Mouse (Mus musculus): ENCODE measurements at regions not wholly inside any gene's neighbourhood (a gene's known extent, or its start where the extent isn't known, plus 50 kb on each side); places are given as distances from the start of the nearest gene placed in this dataset.

- DNase-seq: peak; percentile 37
These were observed 139.8 kb downstream of the Gm9817 start for GRCm38 (mm10) chr13:45218251-45218650.

GRCm38 (mm10) chr13:45219671-45220070 is 141.2 kb downstream of the Gm9817 start:
- no peak for DNase-seq

- no peak for DNase-seq
These were observed 152.3 kb downstream of the Gm9817 start for GRCm38 (mm10) chr13:45230804-45231203.

- DNase-seq: no peak
These were observed 154.3 kb upstream of the Mylip start for GRCm38 (mm10) chr13:45235236-45235635.

GRCm38 (mm10) chr13:45238258-45238657 is 151.3 kb upstream of the Mylip start:
- no peak for DNase-seq

GRCm38 (mm10) chr13:45239153-45239552 is 150.4 kb upstream of the Mylip start:
- DNase-seq: peak; percentile 75

GRCm38 (mm10) chr13:45240009-45240653 is 149.4 kb upstream of the Mylip start:
- DNase-seq: no peak

GRCm38 (mm10) chr13:45242261-45242660 is 147.3 kb upstream of the Mylip start:
- peak; percentile 27 for DNase-seq

- DNase-seq: no peak
These were observed 146.8 kb upstream of the Mylip start for GRCm38 (mm10) chr13:45242750-45243149.

GRCm38 (mm10) chr13:45245651-45246050 is 143.9 kb upstream of the Mylip start:
- peak; percentile 31 for DNase-seq

- DNase-seq: peak; percentile 50
These were observed 143.2 kb upstream of the Mylip start for GRCm38 (mm10) chr13:45246341-45246740.

GRCm38 (mm10) chr13:45250028-45250427 is 139.5 kb upstream of the Mylip start:
- no peak for DNase-seq

GRCm38 (mm10) chr13:45251068-45251467 is 138.5 kb upstream of the Mylip start:
- DNase-seq: no peak

GRCm38 (mm10) chr13:45252126-45252525 is 137.4 kb upstream of the Mylip start:
- DNase-seq: peak; percentile 59

GRCm38 (mm10) chr13:45253221-45253620 is 136.3 kb upstream of the Mylip start:
- DNase-seq: no peak

- DNase-seq: peak; percentile 48
These were observed 134.3 kb upstream of the Mylip start for GRCm38 (mm10) chr13:45255277-45255676.

- DNase-seq: peak; percentile 20
These were observed 127.5 kb upstream of the Mylip start for GRCm38 (mm10) chr13:45262011-45262410.

GRCm38 (mm10) chr13:45266287-45267064 is 123.1 kb upstream of the Mylip start:
- DNase-seq: no peak

- no peak for DNase-seq
These were observed 122.1 kb upstream of the Mylip start for GRCm38 (mm10) chr13:45267446-45267845.

GRCm38 (mm10) chr13:45267906-45268305 is 121.6 kb upstream of the Mylip start:
- DNase-seq: no peak

- peak; percentile 55 for DNase-seq
These were observed 115.2 kb upstream of the Mylip start for GRCm38 (mm10) chr13:45274261-45274884.

GRCm38 (mm10) chr13:45275391-45275790 is 114.2 kb upstream of the Mylip start:
- no peak for DNase-seq

GRCm38 (mm10) chr13:45277842-45278416 is 111.6 kb upstream of the Mylip start:
- DNase-seq: peak; percentile 11

Data from kidney, postnatal 14 days (tissue).